Mouse (Mus musculus): ENCODE results near the gene Igdcc3. TPM values are rescaled to one million over a fixed set of nuclear protein-coding genes. Genes with fewer than 3 reads are reported as not detected.
A peak's percentile ranks its signal among the peaks of the same experiment; 100 is the strongest.

The Igdcc3 gene
- polyA plus RNA-seq, 1 experiment from 2014 or later: 167 TPM

- H3K27ac ChIP-seq (replicated peaks): no peak overlapping the region
- 65% methylated on average over 2 of the region's 2 CpGs for WGBS
- no peak for DNase-seq (ENCODE audit: low spot score)
- peaks cover 8% of the 10 kb centered on the region for H3K27me3 ChIP-seq (replicated peaks; ENCODE audit: low read depth, poor library complexity, severe bottlenecking)
- H3K9me3 ChIP-seq: no peaks in the 10 kb centered on the region
- H3K4me1 ChIP-seq: no peaks in the 10 kb centered on the region
- H3K4me3 ChIP-seq: no peak overlapping the region
- H3K36me3 ChIP-seq (replicated peaks): peaks cover 29% of the 10 kb centered on the region
Measured at GRCm38 (mm10) chr9:65115891-65116290, 25.1 kb upstream of the Igdcc3 start.

GRCm38 (mm10) chr9:65117516-65117915 is 23.5 kb upstream of the Igdcc3 start:
- WGBS: 61% methylated on average over 2 of the region's 2 CpGs
- peaks cover 4% of the 10 kb centered on the region for H3K4me1 ChIP-seq
- no peak overlapping the region for H3K4me3 ChIP-seq
- H3K9me3 ChIP-seq: no peaks in the 10 kb centered on the region
- H3K27ac ChIP-seq (replicated peaks): no peak overlapping the region
- H3K36me3 ChIP-seq (replicated peaks): peaks cover 29% of the 10 kb centered on the region
- peaks cover 24% of the 10 kb centered on the region for H3K27me3 ChIP-seq (replicated peaks; ENCODE audit: low read depth, poor library complexity, severe bottlenecking)
- DNase-seq (ENCODE audit: low spot score): no peak

- Histone ChIP-seq H3K27me3 (replicated peaks; ENCODE audit: low read depth, poor library complexity, severe bottlenecking) (peaks cover 57% of the 10 kb centered on the region), H3K4me3 (no peak overlapping the region), H3K9me3 (no peaks in the 10 kb centered on the region), H3K36me3 (replicated peaks) (peaks cover 27% of the 10 kb centered on the region; the same call in 1 of the 2 replicates), H3K4me1 (peaks cover 23% of the 10 kb centered on the region), H3K27ac (replicated peaks) (no peak overlapping the region)
- WGBS: 4% methylated on average over 3 of the region's 3 CpGs
- DNase-seq (ENCODE audit: low spot score): peak; percentile 78
Measured at GRCm38 (mm10) chr9:65120935-65121334, 20.1 kb upstream of the Igdcc3 start.

GRCm38 (mm10) chr9:65122545-65122944 is 18.4 kb upstream of the Igdcc3 start:
- Histone ChIP-seq H3K27ac (replicated peaks) (no peak overlapping the region), H3K9me3 (no peaks in the 10 kb centered on the region), H3K36me3 (replicated peaks) (peaks cover 25% of the 10 kb centered on the region; the same call in 1 of the 2 replicates), H3K4me1 (peaks cover 23% of the 10 kb centered on the region), H3K27me3 (replicated peaks; ENCODE audit: low read depth, poor library complexity, severe bottlenecking) (peaks cover 57% of the 10 kb centered on the region), H3K4me3 (peak overlapping the region; percentile 44)
- peak; percentile 36 for DNase-seq (ENCODE audit: low spot score)
- WGBS: 15% methylated on average over 18 of the region's 18 CpGs

GRCm38 (mm10) chr9:65123552-65124168 is 17.3 kb upstream of the Igdcc3 start:
- Histone ChIP-seq H3K4me3 (peak overlapping the region; percentile 65), H3K36me3 (replicated peaks) (peaks cover 19% of the 10 kb centered on the region; the same call in 1 of the 2 replicates), H3K27me3 (replicated peaks; ENCODE audit: low read depth, poor library complexity, severe bottlenecking) (peaks cover 57% of the 10 kb centered on the region), H3K4me1 (peaks cover 32% of the 10 kb centered on the region), H3K27ac (replicated peaks) (peak overlapping the region; percentile 83), H3K9me3 (no peaks in the 10 kb centered on the region)
- DNase-seq (ENCODE audit: low spot score): peak; percentile 88
- WGBS: 2% methylated on average over 48 of the region's 48 CpGs

GRCm38 (mm10) chr9:65128123-65128815 is 12.7 kb upstream of the Igdcc3 start:
- Histone ChIP-seq H3K4me3 (peak overlapping the region; percentile 49), H3K27ac (replicated peaks) (peak overlapping the region; percentile 27; the same call in 1 of the 2 replicates)

GRCm38 (mm10) chr9:65131717-65132116 is 9.3 kb upstream of the Igdcc3 start:
- DNase-seq (ENCODE audit: low spot score): no peak
- 85% methylated on average over 5 of the region's 5 CpGs for WGBS
- Histone ChIP-seq H3K9me3 (no peaks in the 10 kb centered on the region), H3K4me3 (no peak overlapping the region), H3K27me3 (replicated peaks; ENCODE audit: low read depth, poor library complexity, severe bottlenecking) (peaks cover 31% of the 10 kb centered on the region), H3K27ac (replicated peaks) (0 out of 2 replicates have a peak overlapping the region, but pooled peaks have one; percentile 24), H3K4me1 (peaks cover 44% of the 10 kb centered on the region), H3K36me3 (replicated peaks) (peaks cover 23% of the 10 kb centered on the region)

More at GRCm38 (mm10) chr9:65128123-65128815, 12.7 kb upstream of the Igdcc3 start:
- WGBS: 7% methylated on average over 25 of the region's 25 CpGs
- DNase-seq (ENCODE audit: low spot score): peak; percentile 87
- peaks cover 23% of the 10 kb centered on the region for H3K4me1 ChIP-seq
- peaks cover 21% of the 10 kb centered on the region for H3K36me3 ChIP-seq (replicated peaks)
- no peaks in the 10 kb centered on the region for H3K9me3 ChIP-seq
- H3K27me3 ChIP-seq (replicated peaks; ENCODE audit: low read depth, poor library complexity, severe bottlenecking): peaks cover 33% of the 10 kb centered on the region

- peak; percentile 90 for DNase-seq (ENCODE audit: low spot score)
- Histone ChIP-seq H3K27ac (replicated peaks) (peak overlapping the region; percentile 63; the same call in 1 of the 2 replicates), H3K4me1 (peaks cover 42% of the 10 kb centered on the region), H3K27me3 (replicated peaks; ENCODE audit: low read depth, poor library complexity, severe bottlenecking) (peaks cover 31% of the 10 kb centered on the region), H3K36me3 (replicated peaks) (peaks cover 20% of the 10 kb centered on the region), H3K9me3 (no peaks in the 10 kb centered on the region), H3K4me3 (no peak overlapping the region)
- 3% methylated on average over 10 of the region's 10 CpGs for WGBS
Measured at GRCm38 (mm10) chr9:65133739-65134138, 7.2 kb upstream of the Igdcc3 start.

GRCm38 (mm10) chr9:65135126-65135525 is 5.9 kb upstream of the Igdcc3 start:
- Histone ChIP-seq H3K36me3 (replicated peaks) (peaks cover 20% of the 10 kb centered on the region), H3K4me3 (no peak overlapping the region), H3K4me1 (peaks cover 52% of the 10 kb centered on the region), H3K27ac (replicated peaks) (peak overlapping the region; percentile 45; the same call in 1 of the 2 replicates), H3K9me3 (no peaks in the 10 kb centered on the region), H3K27me3 (replicated peaks; ENCODE audit: low read depth, poor library complexity, severe bottlenecking) (peaks cover 35% of the 10 kb centered on the region)
- DNase-seq (ENCODE audit: low spot score): no peak
- 80% methylated on average over 4 of the region's 4 CpGs for WGBS

GRCm38 (mm10) chr9:65140491-65140890 is 498 bp upstream of the Igdcc3 start:
- peaks cover 13% of the 10 kb centered on the region for H3K27me3 ChIP-seq (replicated peaks; ENCODE audit: low read depth, poor library complexity, severe bottlenecking)
- H3K36me3 ChIP-seq (replicated peaks): peaks cover 34% of the 10 kb centered on the region
- WGBS: 2% methylated on average over 8 of the region's 8 CpGs
- DNase-seq (ENCODE audit: low spot score): no peak
- no peaks in the 10 kb centered on the region for H3K9me3 ChIP-seq
- peak overlapping the region; percentile 98 for H3K27ac ChIP-seq (replicated peaks)
- peaks cover 72% of the 10 kb centered on the region for H3K4me1 ChIP-seq
- peak overlapping the region; percentile 94 for H3K4me3 ChIP-seq

GRCm38 (mm10) chr9:65141306-65141975 is 452 bp downstream of the Igdcc3 start:
- H3K9me3 ChIP-seq: no peaks in the 10 kb centered on the region
- peak overlapping the region; percentile 98 for H3K27ac ChIP-seq (replicated peaks)
- H3K4me1 ChIP-seq: peaks cover 72% of the 10 kb centered on the region
- H3K36me3 ChIP-seq (replicated peaks): peaks cover 40% of the 10 kb centered on the region
- under 1% methylated on average over 73 of the region's 73 CpGs for WGBS
- H3K27me3 ChIP-seq (replicated peaks; ENCODE audit: low read depth, poor library complexity, severe bottlenecking): 0 out of 2 replicates have a peak, but pooled peaks cover 6% of the 10 kb centered on the region
- peak overlapping the region; percentile 94 for H3K4me3 ChIP-seq
- DNase-seq (ENCODE audit: low spot score): peak; percentile 78

- WGBS: under 1% methylated on average over 17 of the region's 17 CpGs
- Histone ChIP-seq H3K27me3 (replicated peaks; ENCODE audit: low read depth, poor library complexity, severe bottlenecking) (0 out of 2 replicates have a peak, but pooled peaks cover 6% of the 10 kb centered on the region), H3K36me3 (replicated peaks) (peaks cover 45% of the 10 kb centered on the region), H3K27ac (replicated peaks) (peak overlapping the region; percentile 98), H3K4me3 (peak overlapping the region; percentile 94), H3K4me1 (peaks cover 72% of the 10 kb centered on the region), H3K9me3 (no peaks in the 10 kb centered on the region)
- DNase-seq (ENCODE audit: low spot score): peak; percentile 67
Measured at GRCm38 (mm10) chr9:65141976-65142318, 958 bp downstream of the Igdcc3 start.

Data from embryonic facial prominence, embryonic 10.5 days (tissue).